Comparison of ENCODE assay signal across 13 mouse cellular contexts in the genomic region with DNA sequence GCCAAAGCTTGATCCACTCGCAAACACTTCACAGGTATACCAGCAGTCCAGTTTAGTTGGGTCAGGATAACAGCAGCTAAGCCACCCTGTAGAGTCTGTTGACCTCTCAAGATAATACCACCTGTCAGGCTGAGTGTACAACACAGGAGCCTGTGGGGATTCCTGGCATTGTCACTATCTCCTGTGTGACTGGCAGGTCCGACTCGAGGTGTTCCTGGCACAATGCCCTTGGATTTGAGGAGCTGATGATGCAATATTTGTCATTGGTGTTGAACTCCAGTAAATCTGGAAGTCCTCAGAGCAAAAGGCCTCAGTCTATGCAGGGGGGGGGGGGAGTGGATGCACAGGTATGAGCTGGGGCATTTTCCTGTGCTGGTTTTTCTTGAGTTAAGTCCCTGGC.
DNase-seq lines count a peak whose midpoint lies in the region; ATAC-seq lines count a peak whose summit lies in the region.
"Had no signal": no experiment of that assay in that cellular context is flagged by ENCODE, and none has a peak within 500 bp of the region (broad histone marks: within the 10 kb centered on the region; RNA-seq: fewer than 3 reads in every experiment).

No protein-coding gene starts in this region.

- no peak for ATAC-seq in cerebellum, adult (ENCODE audit: insufficient number of reproducible peaks, low FRiP score, low TSS enrichment)
- ATAC-seq: forebrain, embryonic 14.5 days; forebrain, embryonic 16.5 days had no signal

- DNase-seq in cerebellum, adult 9-10 months = peak; percentile 1
- no peak for DNase-seq in cerebellum, adult 8-10 months
- peak; percentile 56 to 65 for DNase-seq in cerebellum, postnatal 14 days
- no peak for DNase-seq in cerebellum, adult 9-11 months
- DNase-seq in cerebellum, postnatal 36 days = peak; percentile 8
- DNase-seq: adrenal gland, adult 2 months; adrenal gland, postnatal 10 days; adrenal gland, postnatal 25 days; embryo, embryonic 11 days; gastrocnemius, adult 2 months had no signal

Comparison
In these comparisons a context has a peak if more than half of its experiments do, and no peak if none do; other contexts are left out.
1. DNase-seq: peak in cerebellum, adult 9-10 months (single experiment), cerebellum, postnatal 14 days (2 of 2) and cerebellum, postnatal 36 days (2 of 2); none in cerebellum, adult 8-10 months (single experiment) and cerebellum, adult 9-11 months (single experiment).